Mouse (Mus musculus) limb, embryonic 11.5 days (tissue): ENCODE data around the gene Zfp110. TPM values are rescaled to one million over a fixed set of nuclear protein-coding genes. Genes with fewer than 3 reads are reported as not detected.
"Not testable (repeated sequence)": the region's sequence is repeated elsewhere in the genome, so short reads cannot be mapped to it uniquely, and the experiment has no call there.

Source experiments
- ATAC-seq: fragments of 200-750 bp; cut with Nextera tagmentation; 2 replicates; pipeline ENCODE4 v1.8.0; 2017; ENCODE audit warnings: low read depth; ENCODE audit not compliant: insufficient number of reproducible peaks, low FRiP score, low TSS enrichment
- DNase-seq: peaks from one replicate; pipeline ENCODE4 v3.0.0-alpha.2; 2015; ENCODE audit warnings: low spot score
- H3K27ac ChIP-seq: fragments of 300-500 bp; sonication (generic); replicated peaks from 2 replicates; pipeline ENCODE4 v1.5.1; 2014; ENCODE audit warnings: low read depth, mild to moderate bottlenecking, low read length
- H3K27me3 ChIP-seq: fragments of 300-500 bp; sonication (generic); 2 replicates; pipeline ENCODE4 v1.6.1; 2014; ENCODE audit warnings: mild to moderate bottlenecking, low read length, mixed read lengths; ENCODE audit not compliant: control insufficient read depth, insufficient read depth
- H3K36me3 ChIP-seq: fragments of 300-500 bp; sonication (generic); 2 replicates; pipeline ENCODE4 v1.6.1; 2014; ENCODE audit warnings: mild to moderate bottlenecking, low read length, moderate library complexity, mixed read lengths; ENCODE audit not compliant: control insufficient read depth, insufficient read depth
- H3K4me1 ChIP-seq: fragments of 300-500 bp; sonication (generic); 2 replicates; pipeline ENCODE4 v1.6.1; 2014; ENCODE audit warnings: low read length, mixed read lengths; ENCODE audit not compliant: control insufficient read depth, insufficient read depth
- H3K4me2 ChIP-seq: fragments of 300-500 bp; sonication (generic); 2 replicates; pipeline ENCODE4 v1.6.1; 2014; ENCODE audit warnings: low read depth, mild to moderate bottlenecking, moderate library complexity; ENCODE audit not compliant: severe bottlenecking
- H3K4me3 ChIP-seq: fragments of 300-500 bp; sonication (generic); 2 replicates; pipeline ENCODE4 v1.5.1; 2014; ENCODE audit warnings: low read depth, low read length
- H3K9ac ChIP-seq: fragments of 300-500 bp; sonication (generic); 2 replicates; pipeline ENCODE4 v1.6.1; 2014; ENCODE audit warnings: mild to moderate bottlenecking, low read length
- H3K9me3 ChIP-seq: fragments of 300-500 bp; sonication (generic); 2 replicates; pipeline ENCODE4 v1.6.1; 2016; ENCODE audit warnings: low read length; ENCODE audit not compliant: control insufficient read depth
- WGBS: fragments of 180-500 bp; shearing (Covaris S2); extraction: QIAGEN DNeasy Blood & Tissue Kit; methylation state at CpG from one replicate; pipeline ENCODE4 v1.1.7; 2014; 5-methylcytosine and 5-hydroxymethylcytosine counted together
- polyA plus RNA-seq: library from polyadenylated mRNA; unstranded; fragments of >200 nt; fragmentation: Nextera tagmentation; extraction: Ambion mirVana; gene quantifications from 2 replicates; pipeline ENCODE4 v1.2.1, GENCODE M21; 2014

Zfp110 gene
- polyA plus RNA-seq: 38.3 and 38.4 TPM in 2 replicates

- Histone ChIP-seq H3K9ac (peak within 1 kb of the TSS; percentile 61), H3K27me3 (no peaks in the 10 kb centered on the region), H3K36me3 (peaks cover 12% of the 10 kb centered on the region; the same call in 1 of the 2 replicates), H3K27ac (no peak within 1 kb of the TSS), H3K9me3 (peaks cover 4% of the 10 kb centered on the region; the same call in 1 of the 2 replicates), H3K4me2 (peak within 1 kb of the TSS; percentile 41), H3K4me1 (no peaks in the 10 kb centered on the region), H3K4me3 (peak within 1 kb of the TSS; percentile 48)
- ATAC-seq: peak; percentile 94
- peak; percentile 92 for DNase-seq
- 4% methylated on average over 47 of the region's 47 CpGs for WGBS
Measured at GRCm38 (mm10) chr7:12834162-12835120, at the start of gene Zfp110. Gene Zfp110, plus strand, starts transcription at chr7:12834761.

DNA sequence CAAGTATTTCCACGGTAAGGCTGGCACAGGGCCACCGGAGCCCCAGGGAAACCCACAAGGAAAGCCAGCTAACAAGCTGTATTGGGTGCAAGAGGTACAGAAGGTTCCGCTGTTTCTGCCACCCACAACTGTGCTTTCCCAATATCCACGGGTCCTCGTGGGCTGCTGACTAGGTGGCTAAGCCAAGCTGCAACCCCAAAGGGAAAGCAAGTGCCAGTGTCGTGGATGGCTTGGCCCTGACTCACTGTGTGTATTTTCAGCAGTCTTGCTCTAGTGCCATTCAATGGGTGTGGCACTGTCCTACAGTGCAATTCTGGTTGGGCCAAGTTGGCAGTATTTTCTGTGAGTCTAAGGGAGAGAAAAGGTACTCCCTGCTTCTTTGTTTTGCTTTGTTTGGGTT, 47.2 kb upstream of the Zfp110 start:
- H3K4me2 ChIP-seq: no peak overlapping the region
- no peaks in the 10 kb centered on the region for H3K27me3 ChIP-seq
- H3K27ac ChIP-seq: no peak overlapping the region
- no peaks in the 10 kb centered on the region for H3K4me1 ChIP-seq
- no peak overlapping the region for H3K4me3 ChIP-seq
- no peaks in the 10 kb centered on the region for H3K9me3 ChIP-seq
- no peaks in the 10 kb centered on the region for H3K36me3 ChIP-seq
- DNase-seq (no peak), ATAC-seq (no peak)
- 74% methylated on average over 6 of the region's 6 CpGs for WGBS
- H3K9ac ChIP-seq: no peak overlapping the region

DNA sequence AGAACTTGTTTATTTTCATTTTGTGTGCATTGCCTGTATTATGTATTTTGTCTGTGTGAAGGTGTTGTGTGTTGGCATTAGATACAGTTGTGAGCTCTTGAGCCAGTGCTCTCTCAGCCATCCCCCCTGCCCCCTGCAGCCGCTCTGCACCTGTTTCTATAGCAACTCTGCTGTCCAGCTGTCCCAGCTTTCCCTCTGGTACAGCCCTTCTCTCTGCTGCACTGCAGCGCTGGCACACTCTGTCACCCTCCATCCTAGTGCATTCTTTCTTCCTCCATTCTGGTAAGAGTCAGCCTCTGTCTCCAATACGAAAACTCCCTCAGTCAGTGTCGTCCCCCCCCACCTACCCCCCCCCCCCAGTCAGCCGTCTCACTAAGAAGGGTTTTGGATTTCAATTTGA, 46.5 kb upstream of the Zfp110 start:
- H3K9ac ChIP-seq: no peak overlapping the region
- H3K4me2 ChIP-seq: no peak overlapping the region
- no peaks in the 10 kb centered on the region for H3K36me3 ChIP-seq
- WGBS: 21% methylated on average over 5 of the region's 5 CpGs
- no peak overlapping the region for H3K27ac ChIP-seq
- no peak overlapping the region for H3K4me3 ChIP-seq
- DNase-seq: no peak
- H3K27me3 ChIP-seq: no peaks in the 10 kb centered on the region
- H3K9me3 ChIP-seq: no peaks in the 10 kb centered on the region
- ATAC-seq: no peak
- no peaks in the 10 kb centered on the region for H3K4me1 ChIP-seq

DNA sequence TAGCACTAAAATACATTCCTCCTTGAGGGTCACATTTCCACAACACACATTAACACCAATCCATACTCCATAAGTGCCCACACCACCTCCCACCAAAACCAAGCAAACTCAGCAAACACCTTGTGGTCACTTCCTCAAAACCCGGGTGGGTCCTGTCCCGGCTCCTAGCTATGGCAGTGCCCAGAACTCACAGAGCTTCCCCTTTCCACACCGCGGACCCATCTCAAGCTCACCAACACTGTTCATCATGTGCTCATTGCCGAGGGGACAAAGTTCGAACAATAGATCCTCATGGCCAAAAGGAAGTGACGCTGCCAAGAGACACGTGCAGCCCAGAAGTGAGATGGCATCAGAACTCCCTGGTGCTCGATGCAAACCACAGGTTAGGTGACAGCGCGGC, 41.9 kb upstream of the Zfp110 start:
- not testable (repeated sequence) for H3K4me3 ChIP-seq, H3K36me3 ChIP-seq, H3K4me2 ChIP-seq, H3K27ac ChIP-seq, H3K4me1 ChIP-seq, H3K9me3 ChIP-seq, ATAC-seq, H3K27me3 ChIP-seq, H3K9ac ChIP-seq, DNase-seq
- WGBS: 87% methylated on average over 11 of the region's 11 CpGs

GRCm38 (mm10) chr7:12797971-12798370, 36.6 kb upstream of the Zfp110 start:
- Histone ChIP-seq H3K4me3 (no peak overlapping the region), H3K9me3 (peaks cover 9% of the 10 kb centered on the region; the same call in 1 of the 2 replicates), H3K4me2 (no peak overlapping the region), H3K27me3 (no peaks in the 10 kb centered on the region), H3K27ac (no peak overlapping the region), H3K9ac (no peak overlapping the region), H3K4me1 (no peaks in the 10 kb centered on the region), H3K36me3 (no peaks in the 10 kb centered on the region)
- ATAC-seq: no peak
- WGBS: 56% methylated on average over 2 of the region's 2 CpGs
- no peak for DNase-seq

- H3K9me3 ChIP-seq: peaks cover 9% of the 10 kb centered on the region; the same call in 1 of the 2 replicates
- no peak overlapping the region for H3K9ac ChIP-seq
- WGBS: 85% methylated on average over 1 of the region's 1 CpGs
- H3K4me2 ChIP-seq: no peak overlapping the region
- no peak overlapping the region for H3K27ac ChIP-seq
- ATAC-seq (no peak), DNase-seq (no peak)
- no peaks in the 10 kb centered on the region for H3K36me3 ChIP-seq
- no peaks in the 10 kb centered on the region for H3K27me3 ChIP-seq
- H3K4me1 ChIP-seq: peaks cover 6% of the 10 kb centered on the region; the same call in 1 of the 2 replicates
- H3K4me3 ChIP-seq: no peak overlapping the region
Measured at GRCm38 (mm10) chr7:12799554-12799953, 35.0 kb upstream of the Zfp110 start.

- Histone ChIP-seq H3K27me3 (no peaks in the 10 kb centered on the region), H3K4me3 (peak within 1 kb of the TSS; percentile 36), H3K9me3 (peaks cover 2% of the 10 kb centered on the region; the same call in 1 of the 2 replicates), H3K4me1 (peaks cover 6% of the 10 kb centered on the region; the same call in 1 of the 2 replicates), H3K9ac (peak within 1 kb of the TSS; percentile 62), H3K36me3 (peaks cover 4% of the 10 kb centered on the region; the same call in 1 of the 2 replicates), H3K27ac (no peak within 1 kb of the TSS), H3K4me2 (peak within 1 kb of the TSS; percentile 84)
- ATAC-seq (peak; percentile 93), DNase-seq (peak; percentile 83)
- WGBS: 7% methylated on average over 31 of the region's 31 CpGs
Measured at GRCm38 (mm10) chr7:12802866-12803726, 31.5 kb upstream of the Zfp110 start, which contains the start of gene Zscan18. Gene Zscan18, minus strand, starts transcription at chr7:12803635.

GRCm38 (mm10) chr7:12803727-12804071, 30.9 kb upstream of the Zfp110 start:
- H3K4me3 ChIP-seq: peak overlapping the region; percentile 36
- DNase-seq: no peak
- H3K27me3 ChIP-seq: no peaks in the 10 kb centered on the region
- no peak overlapping the region for H3K27ac ChIP-seq
- H3K4me1 ChIP-seq: peaks cover 6% of the 10 kb centered on the region; the same call in 1 of the 2 replicates
- peak overlapping the region; percentile 84 for H3K4me2 ChIP-seq
- no peak; the same call in 1 of the 2 replicates for ATAC-seq
- 0 out of 2 replicates have a peak, but pooled peaks cover 5% of the 10 kb centered on the region for H3K9me3 ChIP-seq
- 2% methylated on average over 16 of the region's 16 CpGs for WGBS
- H3K36me3 ChIP-seq: peaks cover 9% of the 10 kb centered on the region
- H3K9ac ChIP-seq: peak overlapping the region; percentile 62
